Mouse (Mus musculus): ENCODE data around the gene Hmox2. TPM values are rescaled to one million over a fixed set of nuclear protein-coding genes. Genes with fewer than 3 reads are reported as not detected.

Hmox2 gene
- polyA plus RNA-seq, 1 experiment from 2014 or later: 81.5 TPM

GRCm38 (mm10) chr16:4773289-4773970, 47.3 kb downstream of the Hmox2 start:
- Histone ChIP-seq H3K4me3 (no peak overlapping the region), H3K4me1 (no peaks in the 10 kb centered on the region), H3K27me3 (ENCODE audit: poor library complexity, severe bottlenecking) (no peaks in the 10 kb centered on the region), H3K27ac (no peak overlapping the region), H3K9me3 (no peaks in the 10 kb centered on the region), H3K36me3 (replicated peaks) (peaks cover 55% of the 10 kb centered on the region)
- WGBS: 85% methylated on average over 1 of the region's 1 CpGs
- DNase-seq (ENCODE audit: extremely low spot score, low spot score): no peak

GRCm38 (mm10) chr16:4777171-4777904, 51.2 kb downstream of the Hmox2 start:
- no peaks in the 10 kb centered on the region for H3K27me3 ChIP-seq (ENCODE audit: poor library complexity, severe bottlenecking)
- no peaks in the 10 kb centered on the region for H3K9me3 ChIP-seq
- peaks cover 58% of the 10 kb centered on the region for H3K36me3 ChIP-seq (replicated peaks)
- H3K27ac ChIP-seq: no peak overlapping the region
- no peak for DNase-seq (ENCODE audit: extremely low spot score, low spot score)
- H3K4me1 ChIP-seq: no peaks in the 10 kb centered on the region
- WGBS: 95% methylated on average over 3 of the region's 3 CpGs
- no peak overlapping the region for H3K4me3 ChIP-seq

- no peak overlapping the region for H3K4me3 ChIP-seq
- H3K27ac ChIP-seq: no peak overlapping the region
- H3K36me3 ChIP-seq (replicated peaks): peaks cover 56% of the 10 kb centered on the region
- no peaks in the 10 kb centered on the region for H3K27me3 ChIP-seq (ENCODE audit: poor library complexity, severe bottlenecking)
- H3K9me3 ChIP-seq: no peaks in the 10 kb centered on the region
- whole genome bisulfite sequencing: 93% methylated on average over 4 of the region's 4 CpGs
- DNase-seq (ENCODE audit: extremely low spot score, low spot score): no peak
- no peaks in the 10 kb centered on the region for H3K4me1 ChIP-seq
Measured at GRCm38 (mm10) chr16:4777905-4778609, 51.9 kb downstream of the Hmox2 start.

- no peaks in the 10 kb centered on the region for H3K27me3 ChIP-seq (ENCODE audit: poor library complexity, severe bottlenecking)
- H3K4me1 ChIP-seq: no peaks in the 10 kb centered on the region
- peaks cover 56% of the 10 kb centered on the region for H3K36me3 ChIP-seq (replicated peaks)
- WGBS: 88% methylated on average over 4 of the region's 4 CpGs
- DNase-seq (ENCODE audit: extremely low spot score, low spot score): no peak
- no peaks in the 10 kb centered on the region for H3K9me3 ChIP-seq
- no peak overlapping the region for H3K4me3 ChIP-seq
- H3K27ac ChIP-seq: no peak overlapping the region
Measured at GRCm38 (mm10) chr16:4778940-4779339, 52.8 kb downstream of the Hmox2 start.

- 95% methylated on average over 5 of the region's 5 CpGs for WGBS
- Histone ChIP-seq H3K36me3 (replicated peaks) (peaks cover 63% of the 10 kb centered on the region), H3K4me1 (peaks cover 11% of the 10 kb centered on the region; the same call in 1 of the 2 replicates), H3K27ac (no peak overlapping the region), H3K27me3 (ENCODE audit: poor library complexity, severe bottlenecking) (no peaks in the 10 kb centered on the region), H3K9me3 (no peaks in the 10 kb centered on the region), H3K4me3 (no peak overlapping the region)
- no peak for DNase-seq (ENCODE audit: extremely low spot score, low spot score)
Measured at GRCm38 (mm10) chr16:4781524-4782196, 55.5 kb downstream of the Hmox2 start.

- no peak for DNase-seq (ENCODE audit: extremely low spot score, low spot score)
- no peaks in the 10 kb centered on the region for H3K27me3 ChIP-seq (ENCODE audit: poor library complexity, severe bottlenecking)
- H3K4me1 ChIP-seq: peaks cover 17% of the 10 kb centered on the region
- no peak overlapping the region for H3K27ac ChIP-seq
- no peaks in the 10 kb centered on the region for H3K9me3 ChIP-seq
- H3K4me3 ChIP-seq: no peak overlapping the region
- peaks cover 58% of the 10 kb centered on the region for H3K36me3 ChIP-seq (replicated peaks)
Measured at GRCm38 (mm10) chr16:4782515-4782914, 56.4 kb downstream of the Hmox2 start.

- Histone ChIP-seq H3K9me3 (no peaks in the 10 kb centered on the region), H3K4me1 (peaks cover 41% of the 10 kb centered on the region), H3K4me3 (no peak overlapping the region), H3K27ac (no peak overlapping the region), H3K36me3 (replicated peaks) (peaks cover 36% of the 10 kb centered on the region), H3K27me3 (ENCODE audit: poor library complexity, severe bottlenecking) (no peaks in the 10 kb centered on the region)
- no peak for DNase-seq (ENCODE audit: extremely low spot score, low spot score)
- WGBS: 69% methylated on average over 4 of the region's 4 CpGs
Measured at GRCm38 (mm10) chr16:4785706-4786105, 59.5 kb downstream of the Hmox2 start.

GRCm38 (mm10) chr16:4788176-4788575, 62.0 kb downstream of the Hmox2 start:
- Histone ChIP-seq H3K4me1 (peaks cover 41% of the 10 kb centered on the region), H3K27me3 (ENCODE audit: poor library complexity, severe bottlenecking) (no peaks in the 10 kb centered on the region), H3K36me3 (replicated peaks) (peaks cover 20% of the 10 kb centered on the region), H3K9me3 (no peaks in the 10 kb centered on the region), H3K27ac (no peak overlapping the region), H3K4me3 (peak overlapping the region; percentile 80; the same call in 1 of the 2 replicates)
- no peak for DNase-seq (ENCODE audit: extremely low spot score, low spot score)

GRCm38 (mm10) chr16:4789311-4789768, 63.2 kb downstream of the Hmox2 start:
- Histone ChIP-seq H3K4me1 (peaks cover 41% of the 10 kb centered on the region), H3K9me3 (no peaks in the 10 kb centered on the region), H3K27me3 (ENCODE audit: poor library complexity, severe bottlenecking) (no peaks in the 10 kb centered on the region), H3K27ac (peak overlapping the region; percentile 99), H3K4me3 (peak overlapping the region; percentile 80), H3K36me3 (replicated peaks) (peaks cover 11% of the 10 kb centered on the region)
- WGBS: under 1% methylated on average over 29 of the region's 29 CpGs
- no peak for DNase-seq (ENCODE audit: extremely low spot score, low spot score)

- Histone ChIP-seq H3K27ac (peak within 1 kb of the TSS; percentile 99), H3K36me3 (replicated peaks) (peaks cover 10% of the 10 kb centered on the region; the same call in 1 of the 2 replicates), H3K4me3 (peak within 1 kb of the TSS; percentile 80), H3K9me3 (no peaks in the 10 kb centered on the region), H3K4me1 (peaks cover 41% of the 10 kb centered on the region), H3K27me3 (ENCODE audit: poor library complexity, severe bottlenecking) (no peaks in the 10 kb centered on the region)
- peak; percentile 93 for DNase-seq (ENCODE audit: extremely low spot score, low spot score)
- under 1% methylated on average over 51 of the region's 51 CpGs for WGBS
Measured at GRCm38 (mm10) chr16:4789810-4790559, 63.8 kb downstream of the Hmox2 start, which contains the start of gene Cdip1. Gene Cdip1 (minus strand): TSS chr16:4790292.

GRCm38 (mm10) chr16:4791332-4791731, 65.2 kb downstream of the Hmox2 start:
- Histone ChIP-seq H3K9me3 (no peaks in the 10 kb centered on the region), H3K4me3 (no peak overlapping the region), H3K27ac (no peak overlapping the region), H3K27me3 (ENCODE audit: poor library complexity, severe bottlenecking) (no peaks in the 10 kb centered on the region), H3K4me1 (peaks cover 34% of the 10 kb centered on the region), H3K36me3 (replicated peaks) (peaks cover 7% of the 10 kb centered on the region; the same call in 1 of the 2 replicates)
- WGBS: 72% methylated on average over 2 of the region's 2 CpGs
- DNase-seq (ENCODE audit: extremely low spot score, low spot score): no peak

- Histone ChIP-seq H3K4me3 (no peak overlapping the region), H3K36me3 (replicated peaks) (no peaks in the 10 kb centered on the region), H3K27me3 (ENCODE audit: poor library complexity, severe bottlenecking) (no peaks in the 10 kb centered on the region), H3K27ac (no peak overlapping the region), H3K4me1 (no peaks in the 10 kb centered on the region), H3K9me3 (no peaks in the 10 kb centered on the region; the same call in 1 of the 2 replicates)
- no peak for DNase-seq (ENCODE audit: extremely low spot score, low spot score)
- 87% methylated on average over 4 of the region's 4 CpGs for WGBS
Measured at GRCm38 (mm10) chr16:4796631-4797030, 70.5 kb downstream of the Hmox2 start.
